Comparison of ENCODE assay signal across 16 mouse cellular contexts in the genomic region with DNA sequence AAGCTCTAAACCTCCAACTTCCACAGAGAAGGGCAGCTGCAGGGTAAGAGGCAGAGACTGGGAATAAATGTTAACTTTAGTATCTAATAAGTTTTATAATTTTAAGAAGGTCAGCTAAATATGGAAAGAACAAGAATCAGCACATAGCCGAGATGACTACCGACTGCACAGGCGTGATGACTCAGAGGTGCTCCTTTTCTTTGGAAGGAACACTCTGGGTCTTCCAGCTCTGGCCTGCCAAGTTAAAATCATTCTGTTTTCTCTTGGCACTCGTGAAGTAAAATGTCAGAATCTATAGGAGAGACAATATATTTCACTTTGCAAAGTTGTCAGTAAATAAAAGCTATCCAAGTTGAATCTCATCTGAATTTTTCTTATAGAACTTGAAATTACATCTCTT.
DNase-seq lines count a peak whose midpoint lies in the region.
"Had no signal": no experiment of that assay in that cellular context is flagged by ENCODE, and none has a peak within 500 bp of the region (broad histone marks: within the 10 kb centered on the region; RNA-seq: fewer than 3 reads in every experiment).

No protein-coding gene starts in this region.

- peak; percentile 4 for DNase-seq in right cerebral cortex, adult 18-20 months
- no peak for DNase-seq in right cerebral cortex, postnatal 14 days
- DNase-seq in brain, adult 2 months (ENCODE audit: low read depth, low spot score), result peak; percentile 67
- peak; percentile 1 for DNase-seq in fibroblast of lung, adult 2 months (ENCODE audit: low read depth)
- DNase-seq in lung, adult 18-20 months, result no peak
- no peak for DNase-seq in heart, postnatal 36 days
- DNase-seq in gastrocnemius, postnatal 25 days, result no peak
- DNase-seq: adrenal gland, adult 8-10 months; adrenal gland, postnatal 14 days; cerebellum, adult 11 months; cerebellum, adult 18-20 months; cerebellum, adult 8-10 months; cerebellum, adult 9-11 months; cerebellum, postnatal 14 days; cerebellum, postnatal 36 days; embryo, embryonic 11 days had no signal

- intact Hi-C loops in heart, postnatal 36 days (cut with DNase I), result no loop called here

Comparison
In these comparisons a context has a peak if more than half of its experiments do, and no peak if none do; other contexts are left out.
1. DNase-seq: peak in right cerebral cortex, adult 18-20 months (single experiment), brain, adult 2 months (single experiment) and fibroblast of lung, adult 2 months (single experiment); none in right cerebral cortex, postnatal 14 days (single experiment), lung, adult 18-20 months (0 of 2), heart, postnatal 36 days (0 of 2) and gastrocnemius, postnatal 25 days (single experiment).